28 mouse cellular contexts compared by ENCODE assay signal in the genomic region with DNA sequence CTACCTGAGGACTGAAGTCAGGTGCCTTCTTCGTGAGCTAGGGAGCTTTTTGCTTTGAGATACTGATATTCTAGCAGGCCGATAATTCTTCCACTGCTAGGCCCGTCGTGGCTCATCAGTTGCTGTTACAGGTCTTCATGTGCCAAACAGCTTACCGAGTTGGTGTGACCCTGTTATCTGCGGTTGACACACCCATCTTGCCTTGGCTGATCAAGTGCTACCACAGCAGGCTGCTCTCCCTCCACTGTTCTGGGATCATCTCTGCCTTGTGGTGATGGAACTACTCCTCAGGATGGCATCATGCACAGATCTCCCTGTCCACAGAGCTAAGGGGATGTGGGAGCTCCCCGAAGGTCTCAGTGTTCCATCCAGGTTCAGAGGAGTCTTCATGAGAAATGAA. TPM values are rescaled to one million over a fixed set of nuclear protein-coding genes. Genes with fewer than 3 reads are reported as not detected.
DNase-seq lines count a peak whose midpoint lies in the region; ATAC-seq lines count a peak whose summit lies in the region.
"Had no signal": no experiment of that assay in that cellular context is flagged by ENCODE, and none has a peak within 500 bp of the region (broad histone marks: within the 10 kb centered on the region; RNA-seq: fewer than 3 reads in every experiment).

No protein-coding gene starts in this region.

- peak; percentile 34 for DNase-seq in c-Kit-positive CD71-positive TER-119-negative erythroid progenitor cells, embryonic 14.5 days (ENCODE audit: low read depth)
- DNase-seq in embryo, embryonic 11 days, result no peak
- no peak for DNase-seq in layer of hippocampus, postnatal 10 days (ENCODE audit: low spot score in 2 of 2)
- DNase-seq in forebrain, embryonic 10.5 days (ENCODE audit: extremely low spot score, low spot score), result no peak
- DNase-seq in limb, embryonic 10.5 days (ENCODE audit: low spot score), result no peak
- DNase-seq: adrenal gland, postnatal 10 days; cerebellum, adult 9-11 months; gastrocnemius, postnatal 14 days; heart, adult 18-20 months; heart, postnatal 14 days; kidney, postnatal 25 days; right cerebral cortex, postnatal 25 days; thymus, postnatal 14 days had no signal

- no peak overlapping the region for H3K4me3 ChIP-seq in liver, embryonic 15.5 days (replicated peaks)
- no peak overlapping the region for H3K4me3 ChIP-seq in forebrain, embryonic 10.5 days
- no peak overlapping the region for H3K4me3 ChIP-seq in limb, embryonic 10.5 days
- H3K4me3 ChIP-seq: embryonic facial prominence, embryonic 12.5 days; erythroblast, embryonic 14.5 days; heart, embryonic 13.5 days; layer of hippocampus, adult 2 months; limb, embryonic 13.5 days; lung, embryonic 15.5 days had no signal

- 24% methylated on average over 7 of the region's 7 CpGs for WGBS in liver, embryonic 15.5 days (ENCODE audit: insufficient replicate concordance)
- WGBS in forebrain, embryonic 10.5 days, result 92% methylated on average over 7 of the region's 7 CpGs
- WGBS in limb, embryonic 10.5 days, result 94% methylated on average over 7 of the region's 7 CpGs

- H3K27me3 ChIP-seq in liver, embryonic 15.5 days, result no peaks in the 10 kb centered on the region
- H3K27me3 ChIP-seq in forebrain, embryonic 10.5 days (ENCODE audit: poor library complexity, severe bottlenecking), result no peaks in the 10 kb centered on the region
- H3K27me3 ChIP-seq in limb, embryonic 10.5 days (ENCODE audit: low read depth, poor library complexity, severe bottlenecking), result no peaks in the 10 kb centered on the region
- H3K27me3 ChIP-seq: embryonic facial prominence, embryonic 12.5 days; heart, embryonic 13.5 days; limb, embryonic 13.5 days; lung, embryonic 15.5 days had no signal

- no peak overlapping the region for H3K9ac ChIP-seq in liver, embryonic 15.5 days
- H3K9ac ChIP-seq: embryonic facial prominence, embryonic 12.5 days; heart, embryonic 13.5 days; limb, embryonic 13.5 days; lung, embryonic 15.5 days had no signal

- ATAC-seq in erythroid progenitor cell, adult 5-6 weeks (replicated peaks; ENCODE audit: low FRiP score, poor library complexity, severe bottlenecking), result peak; percentile 95
- ATAC-seq in liver, embryonic 15.5 days (ENCODE audit: insufficient read depth), result peak; percentile 85
- ATAC-seq: forebrain, embryonic 14.5 days; hindbrain, postnatal 0 days; intestine, embryonic 16.5 days had no signal

- peak overlapping the region; percentile 35; the same call in 1 of the 2 replicates for H3K27ac ChIP-seq in liver, embryonic 15.5 days (replicated peaks)
- no peak overlapping the region for H3K27ac ChIP-seq in forebrain, embryonic 10.5 days
- H3K27ac ChIP-seq in limb, embryonic 10.5 days, result no peak overlapping the region
- H3K27ac ChIP-seq: embryonic facial prominence, embryonic 12.5 days; heart, embryonic 13.5 days; hindbrain, postnatal 0 days; layer of hippocampus, adult 2 months; limb, embryonic 13.5 days; lung, embryonic 15.5 days had no signal

- no peaks in the 10 kb centered on the region for H3K9me3 ChIP-seq in liver, embryonic 15.5 days (replicated peaks)
- H3K9me3 ChIP-seq in forebrain, embryonic 10.5 days, result no peaks in the 10 kb centered on the region
- H3K9me3 ChIP-seq in limb, embryonic 10.5 days (replicated peaks), result no peaks in the 10 kb centered on the region
- H3K9me3 ChIP-seq: embryonic facial prominence, embryonic 12.5 days; heart, embryonic 13.5 days; limb, embryonic 13.5 days; lung, embryonic 15.5 days had no signal

- H3K4me1 ChIP-seq in liver, embryonic 15.5 days (replicated peaks), result peaks cover 14% of the 10 kb centered on the region
- no peaks in the 10 kb centered on the region for H3K4me1 ChIP-seq in forebrain, embryonic 10.5 days
- H3K4me1 ChIP-seq in limb, embryonic 10.5 days, result no peaks in the 10 kb centered on the region
- H3K4me1 ChIP-seq: embryonic facial prominence, embryonic 12.5 days; heart, embryonic 13.5 days; limb, embryonic 13.5 days; lung, embryonic 15.5 days had no signal

- H3K36me3 ChIP-seq in liver, embryonic 15.5 days (replicated peaks), result no peaks in the 10 kb centered on the region
- H3K36me3 ChIP-seq in forebrain, embryonic 10.5 days (replicated peaks), result no peaks in the 10 kb centered on the region
- no peaks in the 10 kb centered on the region for H3K36me3 ChIP-seq in limb, embryonic 10.5 days
- H3K36me3 ChIP-seq: embryonic facial prominence, embryonic 12.5 days; heart, embryonic 13.5 days; limb, embryonic 13.5 days; lung, embryonic 15.5 days had no signal

- no peak overlapping the region for H3K4me2 ChIP-seq in liver, embryonic 15.5 days
- H3K4me2 ChIP-seq: embryonic facial prominence, embryonic 12.5 days; heart, embryonic 13.5 days; limb, embryonic 13.5 days; lung, embryonic 15.5 days; midbrain, embryonic 11.5 days had no signal

RNA-seq across cellular contexts. Expression of a gene that starts 21.5 kb away (rescaled TPM):
- 0.84 and 1.4 TPM in 2 replicates for total RNA-seq in erythroid progenitor cell, adult 5-6 weeks (2015; ENCODE audit: low replicate concordance)
- 1.0 and 1.2 TPM in 2 replicates for total RNA-seq in erythroid progenitor cell, adult 5-6 weeks (2017; ENCODE audit: low replicate concordance)
- polyA plus RNA-seq in liver, embryonic 15.5 days (2015; fragmentation: Nextera tagmentation; extraction: Ambion mirVana), result 0.01 and 0.02 TPM in 2 replicates
- 1 to 10 TPM; 3.8 TPM for total RNA-seq in layer of hippocampus, postnatal 10 days (2021)
- polyA plus RNA-seq in forebrain, embryonic 10.5 days (2016; fragmentation: Nextera tagmentation; extraction: Ambion mirVana), result 0.01 TPM in 1 of 2 replicates, not detected in the other
- polyA plus RNA-seq in limb, embryonic 10.5 days (2016; fragmentation: Nextera tagmentation; extraction: Ambion mirVana), result not detected in 2 replicates
- polyA plus RNA-seq: C2C12; embryonic facial prominence, embryonic 12.5 days; erythroblast, embryonic 14.5 days; forebrain, embryonic 14.5 days; hindbrain, embryonic 11.5 days; hindbrain, postnatal 0 days; kidney, embryonic 14.5 days had no signal
